25 mouse cellular contexts compared by ENCODE assay signal in the genomic region with DNA sequence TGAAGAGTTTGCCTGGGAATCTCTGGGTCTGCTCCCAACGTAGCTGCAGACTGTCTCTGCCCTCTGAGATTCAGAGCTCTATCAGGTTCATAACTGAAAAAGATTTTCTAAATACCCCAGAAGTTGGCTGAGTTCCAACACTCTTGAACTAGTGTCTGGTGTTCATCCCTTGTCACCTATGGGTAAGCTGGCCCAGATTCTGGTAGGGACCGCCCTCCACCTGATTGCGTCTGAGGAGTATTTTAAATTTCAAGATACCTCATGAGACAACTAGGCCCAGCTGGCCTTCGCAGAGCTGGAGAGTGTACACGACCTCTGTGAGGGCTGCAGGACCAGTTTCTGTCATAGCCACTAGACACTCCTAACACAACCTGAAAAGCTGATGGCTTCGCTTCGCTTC.
A peak's percentile ranks its signal among the peaks of the same experiment; 100 is the strongest.
DNase-seq lines count a peak whose midpoint lies in the region; ATAC-seq lines count a peak whose summit lies in the region.
"Had no signal": no experiment of that assay in that cellular context is flagged by ENCODE, and none has a peak within 500 bp of the region (broad histone marks: within the 10 kb centered on the region; RNA-seq: fewer than 3 reads in every experiment).

No protein-coding gene starts in this region.

- intact Hi-C loops in heart, postnatal 36 days (cut with DNase I) = no loop called here

- H3K4me3 ChIP-seq in heart, embryonic 14.5 days (ENCODE audit: control insufficient read depth in 1 of 2, insufficient read depth in 1 of 2, low read depth in 1 of 2, low read length in 2 of 2) = no peak overlapping the region
- H3K4me3 ChIP-seq: embryonic facial prominence, embryonic 15.5 days; erythroblast, embryonic 14.5 days; forebrain, embryonic 10.5 days; gastrocnemius, adult 2 months; hindbrain, embryonic 10.5 days; intestine, embryonic 15.5 days had no signal

- no peaks in the 10 kb centered on the region for H3K27me3 ChIP-seq in heart, embryonic 14.5 days (ENCODE audit: control insufficient read depth, insufficient read depth, low read length)
- H3K27me3 ChIP-seq: embryonic facial prominence, embryonic 15.5 days; intestine, embryonic 15.5 days had no signal

- no peak overlapping the region for H3K4me2 ChIP-seq in heart, embryonic 14.5 days (ENCODE audit: low read length)
- H3K4me2 ChIP-seq: embryonic facial prominence, embryonic 15.5 days; hindbrain, embryonic 14.5 days; intestine, embryonic 15.5 days had no signal

- peak overlapping the region; percentile 21 to 37; a peak in 2 of 4 replicates for H3K27ac ChIP-seq in heart, embryonic 14.5 days (replicated peaks in 1 of 2; ENCODE audit: control insufficient read depth in 1 of 2, insufficient read depth in 1 of 2, low read depth in 2 of 2, low read length in 2 of 2)
- H3K27ac ChIP-seq: embryonic facial prominence, embryonic 15.5 days; forebrain, embryonic 10.5 days; gastrocnemius, adult 2 months; hindbrain, embryonic 10.5 days; hindbrain, embryonic 14.5 days; intestine, embryonic 15.5 days had no signal

- H3K9me3 ChIP-seq in heart, embryonic 14.5 days (ENCODE audit: control insufficient read depth, low read length) = no peaks in the 10 kb centered on the region
- H3K9me3 ChIP-seq: embryonic facial prominence, embryonic 15.5 days; forebrain, embryonic 10.5 days; G1E; hindbrain, embryonic 10.5 days; intestine, embryonic 15.5 days had no signal

- WGBS in heart, embryonic 14.5 days = 51% methylated on average over 7 of the region's 7 CpGs

- H3K9ac ChIP-seq in heart, embryonic 14.5 days (ENCODE audit: low read length) = no peak overlapping the region
- H3K9ac ChIP-seq: embryonic facial prominence, embryonic 15.5 days; hindbrain, embryonic 14.5 days; intestine, embryonic 15.5 days had no signal

- H3K36me3 ChIP-seq in heart, embryonic 14.5 days (ENCODE audit: control insufficient read depth, insufficient read depth, low read length) = peaks cover 79% of the 10 kb centered on the region

- peak; percentile 76 for DNase-seq in heart, adult 11 months
- DNase-seq in heart, adult 8-10 months (ENCODE audit: low spot score) = no peak
- no peak for DNase-seq in heart, postnatal 36 days
- DNase-seq in testis, postnatal 10 days (ENCODE audit: low spot score) = peak; percentile 33
- no peak for DNase-seq in testis, postnatal 14 days (ENCODE audit: low spot score)
- peak; percentile 41 for DNase-seq in heart, postnatal 4 days
- DNase-seq in kidney, postnatal 4 days = no peak
- DNase-seq: adrenal gland, postnatal 10 days; B cell, adult 2 months; cerebellum, adult 11 months; cerebellum, adult 8-10 months; cerebellum, postnatal 14 days; embryo, embryonic 11 days; gastrocnemius, adult 2 months; gastrocnemius, postnatal 25 days had no signal

- ATAC-seq in heart, embryonic 14.5 days (ENCODE audit: insufficient number of reproducible peaks, insufficient read depth, low FRiP score, low read depth) = peak; percentile 58; the same call in 1 of the 2 replicates
- ATAC-seq: CD4-positive, CD25-positive, alpha-beta regulatory T cell, adult 4 months; forebrain, embryonic 14.5 days; intestine, embryonic 15.5 days had no signal

- peaks cover 14 to 17% of the 10 kb centered on the region in 2 experiments for H3K4me1 ChIP-seq in heart, embryonic 14.5 days (ENCODE audit: control insufficient read depth in 2 of 2, insufficient read depth in 2 of 2, low read length in 2 of 2)
- H3K4me1 ChIP-seq: embryonic facial prominence, embryonic 15.5 days; forebrain, embryonic 10.5 days; hindbrain, embryonic 10.5 days; intestine, embryonic 15.5 days had no signal

Comparison
In these comparisons a context has a peak if more than half of its experiments do, and no peak if none do; other contexts are left out.
1. DNase-seq: peak in heart, adult 11 months (single experiment), testis, postnatal 10 days (single experiment) and heart, postnatal 4 days (single experiment); none in heart, adult 8-10 months (single experiment), heart, postnatal 36 days (0 of 2), testis, postnatal 14 days (single experiment) and kidney, postnatal 4 days (0 of 2).